Mouse (Mus musculus): Measurements from ENCODE around the gene Dmrt3.
A peak's percentile ranks its signal among the peaks of the same experiment; 100 is the strongest.

Gene Dmrt3

GRCm38 (mm10) chr19:25622291-25623251 lies 12.5 kb downstream of the Dmrt3 start:
- DNase-seq = peak; percentile 62 to 77

- peak; percentile 48 to 73 for DNase-seq
These were observed 18.4 kb downstream of the Dmrt3 start for GRCm38 (mm10) chr19:25628490-25628889.

GRCm38 (mm10) chr19:25635119-25635518 lies 25.0 kb downstream of the Dmrt3 start:
- DNase-seq = no peak

- DNase-seq = peak; percentile 61 to 73
These were observed 25.6 kb downstream of the Dmrt3 start for GRCm38 (mm10) chr19:25635622-25636244.

- DNase-seq = no peak
These were observed 28.8 kb downstream of the Dmrt3 start for GRCm38 (mm10) chr19:25638766-25639361.

GRCm38 (mm10) chr19:25641786-25642185 lies 31.7 kb downstream of the Dmrt3 start:
- no peak for DNase-seq

- no peak for DNase-seq
These were observed 37.0 kb downstream of the Dmrt3 start for GRCm38 (mm10) chr19:25647136-25647535.

GRCm38 (mm10) chr19:25648701-25649100 lies 38.6 kb downstream of the Dmrt3 start:
- DNase-seq = no peak

- peak in 1 of 2 experiments; percentile 2 for DNase-seq
These were observed 40.4 kb downstream of the Dmrt3 start for GRCm38 (mm10) chr19:25650474-25650873.

- DNase-seq = no peak
These were observed 42.5 kb downstream of the Dmrt3 start for GRCm38 (mm10) chr19:25652560-25652959.

GRCm38 (mm10) chr19:25654034-25654749 lies 44.1 kb downstream of the Dmrt3 start:
- peak in 1 of 2 experiments; percentile 6 for DNase-seq

- no peak for DNase-seq
These were observed 55.6 kb downstream of the Dmrt3 start for GRCm38 (mm10) chr19:25665486-25666339.

- no peak for DNase-seq
These were observed 57.7 kb downstream of the Dmrt3 start for GRCm38 (mm10) chr19:25667836-25668235.

GRCm38 (mm10) chr19:25669593-25670248 lies 59.6 kb downstream of the Dmrt3 start:
- DNase-seq = no peak

- DNase-seq = no peak
These were observed 60.6 kb downstream of the Dmrt3 start for GRCm38 (mm10) chr19:25670571-25671285.

- DNase-seq = no peak
These were observed 61.6 kb downstream of the Dmrt3 start for GRCm38 (mm10) chr19:25671681-25672080.

- peak; percentile 54 to 75 for DNase-seq
These were observed 62.2 kb downstream of the Dmrt3 start, which contains the start of gene Dmrt2 for GRCm38 (mm10) chr19:25672101-25672950. Dmrt2 (plus strand) TSS chr19:25672411.
